Mouse (Mus musculus) gastrocnemius, adult 18-20 months (tissue): ENCODE results near the gene Proser1. TPM values are rescaled to one million over a fixed set of nuclear protein-coding genes. Genes with fewer than 3 reads are reported as not detected.

Source experiments
- DNase-seq: peaks from one replicate; pipeline ENCODE4 v3.0.0; 2021; ENCODE audit warnings: low spot score
- long read RNA-seq, 2 experiments: library from polyadenylated mRNA; stranded (forward); transcript quantifications; one replicate each; pipeline ENCODE4 v2.0.0; 2021
- total RNA-seq, 2 experiments: library from RNA; stranded (reverse); gene quantifications; 2 replicates each; pipeline ENCODE4 v1.2.3; 2021

The Proser1 gene
- 1 to 10 TPM; 5.4 to 5.6 TPM for total RNA-seq
- long read RNA-seq, experiment 1, full-length matches to known transcripts: 1 of 2 reads
- long read RNA-seq, experiment 1, partial matches to known transcripts: 0 of 2 reads
- long read RNA-seq, experiment 1, other reads (novel, unspliced or antisense): 1 of 2 reads
- long read RNA-seq, experiment 2, partial matches to known transcripts: 1 of 2 reads
- long read RNA-seq, experiment 2, other reads (novel, unspliced or antisense): 0 of 2 reads

DNA sequence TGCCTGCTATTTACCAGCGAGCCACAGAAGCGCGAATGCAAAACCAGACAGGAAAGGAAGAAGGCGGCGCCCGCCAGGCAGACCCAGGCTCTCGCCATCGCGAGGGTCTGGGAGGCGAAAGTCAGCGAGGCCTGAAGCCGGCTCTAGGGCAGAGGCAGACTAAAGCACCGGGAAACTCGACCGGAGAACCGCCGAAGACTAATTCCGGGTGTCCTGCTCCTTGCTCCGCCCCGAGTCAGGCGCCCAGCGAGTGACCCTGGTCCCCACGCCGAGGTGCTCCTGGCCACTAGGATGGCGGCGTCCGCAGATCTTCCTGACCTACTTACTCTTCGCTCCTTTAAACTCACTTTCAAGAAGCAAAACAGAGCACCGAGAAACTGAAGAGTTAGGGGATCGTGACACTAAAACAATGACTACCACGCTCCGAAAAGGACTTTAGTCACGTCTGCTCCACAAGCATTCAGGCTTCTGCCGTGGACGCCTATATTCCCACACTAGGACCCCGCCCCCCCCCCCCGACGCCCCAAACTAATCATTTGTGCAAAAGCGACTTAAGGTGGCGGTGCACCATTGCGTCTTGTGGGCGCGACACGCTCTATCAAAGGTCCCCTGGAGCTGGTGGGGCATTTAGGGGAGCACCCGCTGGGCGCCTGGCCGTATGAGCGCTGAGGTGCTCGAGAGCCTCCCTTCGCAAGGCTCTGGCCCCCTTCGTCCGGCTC, at the start of gene Proser1, which contains the start of gene Nhlrc3:
Gene Proser1 (plus strand): TSS at position 621 of the 719 bp plus-strand sequence.
Gene Nhlrc3 (minus strand): TSS at position 287 of the 719 bp plus-strand sequence.
- DNase-seq: peak; percentile 96

DNA sequence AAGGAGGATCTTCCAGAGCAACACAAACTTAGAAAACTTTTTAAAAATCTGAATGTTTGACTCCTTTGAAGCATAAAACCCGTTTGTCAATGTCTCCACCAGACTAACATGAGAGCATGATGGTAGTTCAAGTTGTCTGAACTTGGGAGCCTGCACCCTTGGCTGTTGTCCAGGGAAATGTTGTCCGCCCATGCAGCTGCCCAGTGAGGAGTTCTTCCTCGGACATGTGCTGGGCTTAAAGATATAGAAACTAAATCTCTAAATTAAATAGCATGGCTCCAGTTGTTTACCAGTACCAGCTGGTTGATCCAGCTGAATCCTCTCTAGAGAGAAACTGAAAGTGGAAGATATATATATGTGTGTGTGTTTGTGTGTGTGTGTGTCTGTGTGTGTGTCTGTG, 49.5 kb upstream of the Proser1 start:
- DNase-seq: no peak

DNA sequence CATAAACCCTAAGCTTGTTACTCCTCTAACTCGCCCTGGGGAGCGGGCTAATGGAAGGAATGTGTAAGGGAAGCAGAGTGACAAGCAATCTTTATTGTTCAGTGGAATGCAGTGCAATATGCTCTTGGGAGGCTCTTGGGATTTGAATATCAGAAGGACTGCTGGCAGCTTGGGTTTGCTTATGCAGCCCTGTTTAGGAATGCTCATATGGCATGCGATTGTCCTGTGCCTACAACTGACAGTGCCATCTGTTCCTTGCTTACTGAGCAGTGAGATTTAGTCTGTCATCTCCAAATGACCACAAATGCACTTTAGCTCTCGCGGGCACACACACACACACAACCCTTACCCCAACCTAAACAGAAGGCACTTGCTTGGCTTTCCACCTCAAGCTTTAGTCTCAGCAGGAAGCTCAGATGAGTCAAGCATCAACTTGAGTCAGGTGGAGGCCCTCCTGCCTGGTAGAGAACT, 47.4 kb upstream of the Proser1 start:
- DNase-seq: no peak

DNA sequence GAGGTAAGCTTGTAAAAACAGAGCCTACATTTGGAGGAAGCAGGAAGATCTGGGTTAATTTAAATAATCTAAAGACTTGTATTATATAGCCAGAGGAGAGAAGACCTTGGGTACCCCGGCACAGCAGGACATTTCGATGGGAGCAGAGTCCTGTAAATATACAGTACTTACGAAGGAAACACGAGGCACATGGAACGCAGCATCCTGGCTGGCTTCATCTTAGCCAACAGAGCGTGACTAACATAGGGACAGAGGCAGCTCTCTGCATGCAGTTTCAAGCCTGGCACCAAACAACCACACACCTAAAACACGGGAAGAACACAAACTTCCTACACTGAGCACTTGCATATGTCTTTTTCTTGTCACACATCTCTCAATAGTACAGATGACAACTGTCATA, 45.8 kb upstream of the Proser1 start:
- DNase-seq: no peak

DNA sequence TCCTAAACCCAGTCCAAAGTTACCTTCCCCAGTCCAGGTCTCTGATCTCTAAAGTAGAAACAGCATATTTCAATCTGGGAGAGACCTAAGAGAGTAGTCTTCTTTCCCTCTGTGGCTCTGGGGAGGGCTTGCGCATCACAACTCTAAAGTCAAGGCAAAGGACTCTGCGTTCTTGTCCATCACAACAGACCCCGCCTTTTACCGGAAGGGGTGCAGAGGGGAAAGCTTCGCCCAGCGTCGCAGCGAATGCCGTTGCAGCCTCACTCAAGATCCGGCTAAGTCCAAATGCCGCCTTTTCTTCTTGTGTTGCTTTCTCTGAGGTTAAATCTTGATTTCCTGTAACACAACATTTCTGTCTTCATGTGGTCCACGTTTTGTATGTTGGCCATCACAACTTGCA, 41.8 kb upstream of the Proser1 start:
- no peak for DNase-seq

DNA sequence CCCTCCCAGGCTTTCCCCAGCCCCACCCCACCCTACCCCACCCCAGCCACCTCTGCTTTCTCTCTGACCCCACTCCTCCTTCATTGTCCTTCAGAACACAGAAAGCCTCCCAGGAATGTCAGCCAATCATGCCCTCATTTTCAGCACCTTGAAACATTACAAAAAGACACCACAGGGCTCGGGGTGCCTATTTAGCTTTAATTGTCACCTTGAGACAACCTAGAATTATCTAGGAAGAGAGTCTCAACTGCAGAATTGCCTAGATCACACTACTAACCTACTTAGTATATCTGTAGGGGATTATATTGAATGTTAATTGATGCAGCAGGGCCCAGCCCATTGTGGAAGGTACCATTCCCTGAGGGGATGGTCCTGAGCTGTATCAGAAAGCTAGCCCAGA, 40.8 kb upstream of the Proser1 start:
- no peak for DNase-seq

GRCm38 (mm10) chr3:53423576-53423975, 39.9 kb upstream of the Proser1 start:
- DNase-seq: no peak

- DNase-seq: no peak
Measured at GRCm38 (mm10) chr3:53434610-53435009, 28.9 kb upstream of the Proser1 start.

DNA sequence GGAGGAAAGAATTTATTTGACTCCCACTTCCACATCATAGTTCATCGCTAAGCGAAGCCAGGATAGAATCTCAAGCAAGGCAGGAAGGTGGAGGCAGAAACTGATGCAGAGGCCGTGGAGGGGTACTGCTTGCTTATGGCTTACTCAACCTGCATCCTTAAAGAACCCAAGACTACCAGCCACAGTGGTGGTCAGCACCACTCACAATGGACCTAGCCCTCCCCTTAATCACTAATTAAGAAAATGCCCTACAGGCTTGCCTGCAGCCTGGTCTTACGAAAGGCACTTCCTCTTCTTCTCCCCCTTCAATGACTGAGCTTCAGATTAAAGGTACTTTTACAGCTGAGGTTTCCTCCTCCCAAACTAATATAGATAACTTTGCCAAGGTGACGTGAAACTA, 26.9 kb upstream of the Proser1 start:
- no peak for DNase-seq

DNA sequence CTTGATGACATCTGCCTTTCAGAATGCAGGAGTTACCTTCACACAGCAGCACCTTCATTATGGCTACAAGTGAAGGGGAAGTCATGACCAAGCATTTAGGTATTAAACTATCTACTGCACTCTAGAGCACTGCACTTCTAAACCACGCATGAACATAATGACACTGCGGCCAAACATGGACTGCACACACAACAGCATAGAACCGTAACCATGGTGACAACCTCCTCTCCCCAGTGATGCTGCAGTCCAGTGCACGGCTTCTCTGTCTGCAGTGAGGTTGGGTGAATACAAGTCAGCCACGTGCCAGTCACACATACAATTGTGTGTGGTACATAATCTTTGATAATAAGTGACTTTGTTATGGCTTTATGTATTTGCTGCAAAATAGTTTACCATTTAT, 17.9 kb upstream of the Proser1 start:
- DNase-seq: no peak

- no peak for DNase-seq
Measured at GRCm38 (mm10) chr3:53446801-53447200, 16.7 kb upstream of the Proser1 start.

DNA sequence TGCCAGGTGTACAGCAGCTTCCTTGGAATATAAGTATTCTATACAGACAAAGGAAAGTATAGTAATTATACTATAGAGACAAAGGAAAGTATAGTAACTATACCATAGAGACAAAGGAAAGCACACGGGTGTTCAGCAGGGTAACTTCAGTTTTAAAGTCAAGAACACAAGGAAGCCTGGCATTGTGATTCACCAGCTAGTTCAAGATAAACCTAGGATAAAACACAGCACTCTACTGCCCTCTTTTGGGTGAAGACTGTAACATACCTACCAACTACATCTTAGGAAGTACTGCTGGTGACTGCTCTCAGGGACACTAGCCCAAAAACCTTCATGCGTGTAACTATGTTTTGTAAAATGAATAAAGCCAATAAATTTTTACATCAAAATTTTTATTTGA, 15.3 kb upstream of the Proser1 start:
- DNase-seq: peak; percentile 72

DNA sequence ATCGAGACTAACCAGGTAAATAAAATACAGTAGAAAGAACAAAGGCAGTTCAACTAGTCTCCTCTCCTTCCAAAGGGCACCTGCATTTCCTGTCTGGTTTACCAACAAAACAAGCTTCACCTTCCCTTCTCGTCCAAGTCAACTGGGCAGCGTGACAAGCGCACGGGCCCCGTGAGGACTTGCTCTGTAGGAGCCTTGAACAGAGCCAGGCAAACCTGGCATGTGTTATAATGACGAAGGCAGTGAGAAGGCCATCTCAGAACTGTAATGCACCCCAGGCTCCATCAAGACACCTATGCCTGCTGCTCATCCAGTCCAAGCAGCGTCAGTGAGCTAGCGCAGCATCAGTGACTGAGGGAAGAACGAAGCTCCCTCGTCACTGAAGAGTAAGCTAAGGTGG, 12.8 kb upstream of the Proser1 start:
- no peak for DNase-seq

GRCm38 (mm10) chr3:53452351-53452750, 11.1 kb upstream of the Proser1 start:
- no peak for DNase-seq

DNA sequence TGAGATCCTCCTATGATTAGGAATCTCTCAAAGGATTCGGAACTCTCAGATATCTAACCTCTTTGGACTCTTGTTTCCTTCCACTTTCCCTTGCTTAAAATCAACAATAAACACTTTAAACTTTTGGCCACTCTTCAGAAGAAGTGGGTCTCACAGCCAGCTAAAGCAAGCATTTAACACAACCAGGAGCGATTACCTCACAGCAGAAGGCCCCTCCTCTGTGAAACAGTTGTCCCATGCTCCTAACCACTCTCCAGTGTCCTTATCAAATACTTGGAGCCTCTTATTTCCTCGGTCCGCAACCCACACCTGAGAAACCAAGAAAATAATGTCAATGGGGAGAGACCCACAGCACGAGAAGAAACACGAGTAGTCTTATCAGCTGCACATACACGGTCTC, 10.1 kb upstream of the Proser1 start:
- DNase-seq: no peak

DNA sequence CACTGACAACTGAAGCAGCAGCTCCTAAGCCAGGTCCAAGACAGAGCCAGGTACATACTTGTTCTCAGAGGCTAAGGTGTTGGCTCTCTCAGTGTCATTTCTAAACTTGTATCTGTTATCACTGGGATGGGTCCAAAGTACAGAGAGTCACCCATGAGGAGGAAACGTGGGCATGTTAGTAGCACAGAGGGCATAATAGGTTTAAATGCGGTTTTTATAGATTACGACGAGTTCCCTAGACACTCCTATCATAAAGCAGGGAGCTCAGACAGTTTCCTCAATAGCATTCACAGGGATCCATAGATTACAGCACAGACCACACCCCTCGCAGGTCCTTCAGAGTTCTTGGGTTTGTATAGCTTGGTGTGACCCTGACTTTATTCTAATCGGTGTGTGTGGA, 9.5 kb upstream of the Proser1 start:
- no peak for DNase-seq

DNA sequence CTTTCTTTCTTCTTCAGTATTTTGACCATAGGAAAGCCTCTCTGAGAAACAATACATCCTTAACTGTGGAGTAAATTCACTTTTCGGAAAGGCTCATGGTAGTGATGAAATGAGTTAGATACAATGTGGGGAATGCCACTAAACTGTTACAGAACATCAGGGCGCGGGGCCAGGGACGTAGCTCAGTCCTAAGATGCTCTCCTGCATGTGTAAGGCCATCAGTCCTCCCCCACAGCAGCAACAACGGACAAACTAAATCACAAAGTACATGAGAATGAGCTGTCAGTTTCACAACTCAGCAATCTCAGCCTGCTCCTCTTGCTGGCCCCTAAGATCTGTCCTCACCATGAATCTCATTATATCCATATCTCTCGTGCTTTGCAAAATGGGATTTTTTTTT, 8.9 kb upstream of the Proser1 start:
- DNase-seq: no peak

DNA sequence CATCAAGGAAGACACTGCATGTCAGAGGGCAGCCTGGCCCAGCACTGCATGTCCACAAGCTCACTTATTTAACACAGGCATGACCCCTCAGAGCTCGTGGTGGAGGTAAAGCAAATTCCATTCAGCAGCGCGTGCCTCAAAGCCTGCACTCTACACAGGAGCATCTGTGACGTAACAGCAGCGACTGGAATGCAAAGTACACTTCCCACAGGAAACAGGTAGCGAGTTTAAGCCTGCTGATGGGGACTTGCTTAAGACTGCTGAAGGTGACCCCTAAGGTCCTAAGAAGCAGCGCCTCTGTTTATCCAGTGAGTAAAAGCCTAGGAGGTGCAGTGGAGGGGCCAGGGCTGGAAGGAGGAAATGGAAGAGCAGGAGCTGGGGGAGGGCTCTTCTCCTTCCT, 8.5 kb upstream of the Proser1 start:
- no peak for DNase-seq

GRCm38 (mm10) chr3:53457750-53458149, 5.7 kb upstream of the Proser1 start:
- no peak for DNase-seq

DNA sequence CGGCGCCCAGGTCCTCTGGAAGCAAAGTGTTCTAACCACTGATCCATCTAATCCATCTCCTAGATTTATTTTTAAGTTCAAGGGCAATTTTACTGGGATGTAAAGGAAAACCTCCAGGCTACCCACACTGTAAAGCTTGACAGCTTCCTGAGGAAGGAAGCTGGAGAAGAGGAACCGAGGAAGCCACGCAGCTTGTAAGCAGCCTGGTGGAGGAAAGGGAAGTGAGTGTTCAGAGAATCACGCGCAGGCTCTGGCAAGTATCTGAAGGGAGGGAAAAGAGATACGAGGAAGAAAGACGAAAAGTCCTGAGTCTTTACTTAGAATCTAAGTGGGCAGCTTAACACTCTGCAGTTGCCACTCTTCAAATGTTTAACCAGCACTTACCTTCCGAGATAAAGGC, 3.4 kb upstream of the Proser1 start:
- DNase-seq: no peak

DNA sequence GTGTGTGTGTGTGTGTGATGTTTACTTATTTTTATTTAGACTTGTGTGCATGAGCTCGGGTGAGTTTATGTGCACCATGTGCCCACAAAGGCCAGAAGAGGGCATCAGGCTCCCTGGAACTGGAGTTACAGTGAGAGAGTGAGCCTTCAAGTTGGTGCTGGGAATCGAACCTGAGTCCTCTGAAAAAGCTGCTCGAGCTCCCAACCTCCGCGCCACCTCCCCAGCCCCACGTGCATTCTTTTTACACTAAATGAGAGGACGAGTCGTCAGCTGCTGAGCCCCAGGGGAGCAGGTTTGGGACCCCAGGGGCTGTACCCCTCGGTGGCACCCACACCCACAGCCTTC, 793 bp upstream of the Proser1 start:
- no peak for DNase-seq

GRCm38 (mm10) chr3:53463765-53464114, 274 bp downstream of the Proser1 start:
- no peak for DNase-seq

DNA sequence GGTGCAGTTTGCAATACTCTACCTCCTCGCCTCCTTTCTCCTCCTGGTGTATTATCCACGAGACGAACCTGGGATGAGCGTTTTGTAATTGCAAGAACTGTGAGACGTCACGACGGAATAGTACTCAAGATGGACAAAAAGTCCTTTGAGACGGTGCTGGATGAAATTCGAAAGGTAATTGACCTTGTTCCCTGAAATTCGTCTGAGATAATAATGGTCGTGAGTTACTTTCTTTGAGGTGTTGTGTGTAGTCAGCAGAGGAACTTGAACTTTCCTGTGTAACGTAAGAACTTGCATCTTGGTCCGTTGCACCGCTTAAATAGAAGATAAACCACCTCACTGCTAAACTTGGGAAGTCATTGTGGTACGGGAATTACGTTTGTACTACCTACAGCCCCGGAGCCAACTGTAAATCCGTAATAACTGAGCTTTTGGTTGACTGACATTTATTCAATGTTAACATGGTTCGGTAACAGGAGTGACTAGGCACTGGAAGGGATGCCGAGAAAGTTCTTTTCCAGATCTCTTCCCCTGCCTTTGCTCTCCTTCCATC, 756 bp downstream of the Proser1 start:
- no peak for DNase-seq
